Mouse (Mus musculus): ENCODE measurements around the gene Gm1043. TPM values are rescaled to one million over a fixed set of nuclear protein-coding genes. Genes with fewer than 3 reads are reported as not detected.
A peak's percentile ranks its signal among the peaks of the same experiment; 100 is the strongest.

Gm1043 gene
- polyA plus RNA-seq, 1 experiment from 2014 or later = not detected

DNA sequence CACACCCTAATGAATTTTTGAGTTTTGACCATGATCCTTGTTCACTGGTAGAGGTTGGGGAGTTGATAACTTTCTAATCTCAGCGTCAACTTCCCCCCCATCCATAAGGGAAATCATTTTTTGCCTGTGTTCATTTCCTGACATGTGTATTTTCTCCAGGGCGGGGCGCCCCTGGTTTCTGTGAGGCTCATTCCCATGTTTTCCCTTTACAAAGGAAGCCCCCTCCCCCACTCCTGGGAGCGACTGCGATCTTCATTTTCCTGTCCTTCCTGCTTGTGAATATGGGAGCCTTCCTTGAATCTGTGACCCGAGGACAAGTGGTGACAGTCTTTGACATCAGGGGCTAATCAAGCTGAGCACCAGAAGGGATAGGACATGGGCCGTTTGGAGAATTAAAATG, 171.7 kb downstream of the Gm1043 start:
- POLR2A ChIA-PET = no interaction called here
- ATAC-seq (no peak), DNase-seq (ENCODE audit: low read depth, low spot score) (no peak)
- in situ Hi-C loops (cut with MboI; ENCODE audit: low pct_unique_long_range_greater_than_20kb) = no loop called here
- no peak for TF ChIP-seq CTCF (IDR thresholded peaks at IDR 0.05)
- H3K27me3 ChIP-seq = no peaks in the 10 kb centered on the region
- CTCF ChIA-PET = no interaction called here

DNA sequence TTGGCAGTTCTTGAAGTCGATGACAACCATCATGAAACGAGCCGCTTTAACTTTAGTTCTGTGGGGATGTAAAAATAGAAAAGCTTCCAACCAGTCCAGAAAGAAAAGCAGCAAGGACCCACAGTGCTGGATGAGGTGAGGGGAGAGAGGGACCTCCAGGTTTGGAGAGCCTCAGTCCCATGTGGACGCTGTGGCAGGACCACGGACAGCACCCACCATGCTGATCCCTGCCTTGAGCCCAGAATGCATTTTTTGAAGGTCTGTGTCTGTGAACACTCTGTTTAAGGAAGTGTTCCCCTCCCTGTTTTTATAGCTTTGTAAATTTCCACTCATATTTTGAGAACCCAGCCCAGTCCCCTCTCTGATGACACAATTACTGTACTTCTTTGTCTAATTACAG, 172.1 kb downstream of the Gm1043 start:
- DNase-seq (ENCODE audit: low read depth, low spot score) (no peak), ATAC-seq (no peak)
- no peaks in the 10 kb centered on the region for H3K27me3 ChIP-seq
- in situ Hi-C loops (cut with MboI; ENCODE audit: low pct_unique_long_range_greater_than_20kb) = no loop called here
- POLR2A ChIA-PET = no interaction called here
- CTCF ChIA-PET = no interaction called here
- TF ChIP-seq CTCF (IDR thresholded peaks at IDR 0.05) = no peak

DNA sequence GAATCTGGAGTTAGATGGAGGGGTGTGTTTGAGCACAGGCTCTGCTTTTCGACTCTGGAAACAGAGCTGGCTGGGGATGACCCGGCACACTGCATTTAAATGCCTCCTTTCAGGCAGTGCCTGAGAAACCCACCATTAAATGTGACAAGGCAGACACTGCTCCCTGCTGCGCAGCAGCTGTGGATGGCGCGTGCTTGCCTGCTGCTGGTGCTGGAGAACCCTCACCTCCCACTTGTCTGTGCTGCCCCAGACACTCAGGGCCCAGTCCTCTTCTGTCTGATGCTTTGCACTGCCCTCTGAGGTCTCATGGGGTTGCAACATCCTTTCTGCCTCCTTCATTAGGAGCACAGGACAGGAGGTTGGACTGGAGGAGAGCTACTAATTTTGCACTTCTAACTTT, 176.6 kb downstream of the Gm1043 start:
- CTCF ChIA-PET = interaction anchor here (1.2 kb wide), 1 partner anchor 28 kb away, joined by 3 read pairs; no protein-coding TSS in a partner anchor
- DNase-seq (ENCODE audit: low read depth, low spot score) = no peak
- ATAC-seq = no peak
- H3K27me3 ChIP-seq = no peaks in the 10 kb centered on the region
- no peak for TF ChIP-seq CTCF (IDR thresholded peaks at IDR 0.05)
- POLR2A ChIA-PET = no interaction called here
- in situ Hi-C loops (cut with MboI; ENCODE audit: low pct_unique_long_range_greater_than_20kb) = no loop called here

DNA sequence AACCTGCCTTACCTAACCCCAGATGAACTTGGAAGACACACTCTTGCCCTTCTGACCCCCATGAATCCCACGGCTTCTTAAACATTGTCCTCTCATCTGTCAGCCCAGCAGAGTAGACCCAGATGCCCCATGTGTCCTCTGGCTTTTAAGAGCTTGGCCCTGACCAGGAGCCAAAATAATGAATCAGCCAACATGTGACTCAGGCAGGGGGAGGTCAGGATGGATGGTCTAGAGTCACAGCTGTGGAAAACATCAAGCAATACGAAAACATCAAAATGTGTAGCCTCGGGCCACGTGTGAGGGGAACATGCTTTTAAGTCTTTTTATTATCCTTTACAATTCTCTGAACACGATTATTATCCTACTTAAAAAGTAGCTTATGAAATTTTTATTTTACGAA, 178.6 kb downstream of the Gm1043 start:
- ATAC-seq = peak; percentile 24
- no peak for TF ChIP-seq CTCF (IDR thresholded peaks at IDR 0.05)
- ChIA-PET CTCF (no interaction called here), POLR2A (no interaction called here)
- H3K27me3 ChIP-seq = no peaks in the 10 kb centered on the region
- in situ Hi-C loops (cut with MboI; ENCODE audit: low pct_unique_long_range_greater_than_20kb) = no loop called here
- peak; percentile 17 for DNase-seq (ENCODE audit: low read depth, low spot score)

Other genes starting within 250 kb of the Gm1043 start
- gene Ppp2r2c, start 216.9 kb upstream of the Gm1043 start, polyA plus RNA-seq (2021) = 0.03 TPM
- gene Wfs1, start 96.2 kb upstream of the Gm1043 start, polyA plus RNA-seq (2021) = 46.7 TPM
- gene Crmp1, start 156.6 kb downstream of the Gm1043 start, polyA plus RNA-seq (2021) = 0.51 TPM